Mouse (Mus musculus): ENCODE measurements around the gene Dennd4a. TPM values are rescaled to one million over a fixed set of nuclear protein-coding genes. Genes with fewer than 3 reads are reported as not detected.

The Dennd4a gene
- polyA plus RNA-seq, 1 experiment from 2014 or later: 4.0 TPM

DNA sequence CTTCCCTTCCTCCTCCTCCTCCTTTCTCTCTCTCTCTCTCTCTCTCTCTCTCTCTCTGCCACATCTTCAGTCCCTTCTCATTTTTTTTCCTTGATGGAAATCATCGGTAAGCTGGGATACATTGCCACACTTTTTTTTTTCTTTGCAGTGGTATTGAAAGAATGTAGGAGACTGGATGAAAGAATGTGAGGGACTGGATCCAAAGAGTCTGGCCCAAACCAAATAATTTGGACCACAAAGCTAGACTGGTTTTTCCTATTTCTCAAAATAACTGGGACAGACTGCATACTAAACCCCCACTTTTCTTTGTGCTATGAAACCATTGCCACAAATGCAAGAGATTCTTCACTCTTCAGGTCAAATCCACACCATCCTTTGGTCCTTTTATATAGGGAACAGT, 19.5 kb upstream of the Dennd4a start:
- TF ChIP-seq CTCF (IDR thresholded peaks at IDR 0.05; ENCODE audit: low read depth): no peak
- TF ChIP-seq EP300 (optimal IDR thresholded peaks at IDR 0.05): no peak
- no peak for ATAC-seq (ENCODE audit: low FRiP score, low TSS enrichment)
- Histone ChIP-seq H3K4me1 (replicated peaks; ENCODE audit: control insufficient read depth, insufficient read depth) (no peaks in the 10 kb centered on the region), H3K4me3 (ENCODE audit: low read depth, low read length) (no peak overlapping the region), H3K36me3 (ENCODE audit: control insufficient read depth, insufficient read depth, low read length) (no peaks in the 10 kb centered on the region), H3K4me2 (replicated peaks; ENCODE audit: low read depth) (no peak overlapping the region), H3K9ac (ENCODE audit: low read length) (no peak overlapping the region), H3K27ac (replicated peaks) (no peak overlapping the region), H3K9me3 (ENCODE audit: control insufficient read depth, low read length) (no peaks in the 10 kb centered on the region), H3K27me3 (ENCODE audit: control insufficient read depth, insufficient read depth, low read length) (no peaks in the 10 kb centered on the region)
- DNase-seq (ENCODE audit: low spot score): no peak
- 30% methylated on average over 1 of the region's 1 CpGs for WGBS

- ATAC-seq (ENCODE audit: low FRiP score, low TSS enrichment): no peak
Observed at GRCm38 (mm10) chr9:64792379-64793274, 18.5 kb upstream of the Dennd4a start.

GRCm38 (mm10) chr9:64793275-64793590, 17.9 kb upstream of the Dennd4a start:
- Histone ChIP-seq H3K27ac (replicated peaks) (no peak overlapping the region), H3K4me1 (replicated peaks; ENCODE audit: control insufficient read depth, insufficient read depth) (no peaks in the 10 kb centered on the region), H3K9ac (ENCODE audit: low read length) (no peak overlapping the region), H3K9me3 (ENCODE audit: control insufficient read depth, low read length) (no peaks in the 10 kb centered on the region), H3K4me3 (ENCODE audit: low read depth, low read length) (no peak overlapping the region), H3K4me2 (replicated peaks; ENCODE audit: low read depth) (no peak overlapping the region), H3K27me3 (ENCODE audit: control insufficient read depth, insufficient read depth, low read length) (no peaks in the 10 kb centered on the region), H3K36me3 (ENCODE audit: control insufficient read depth, insufficient read depth, low read length) (no peaks in the 10 kb centered on the region)
- ATAC-seq (ENCODE audit: low FRiP score, low TSS enrichment) (no peak), DNase-seq (ENCODE audit: low spot score) (no peak)
- TF ChIP-seq CTCF (IDR thresholded peaks at IDR 0.05; ENCODE audit: low read depth): no peak
- TF ChIP-seq EP300 (optimal IDR thresholded peaks at IDR 0.05): no peak

More at GRCm38 (mm10) chr9:64792379-64793274, 18.5 kb upstream of the Dennd4a start:
- Histone ChIP-seq H3K9ac (ENCODE audit: low read length) (no peak overlapping the region), H3K27me3 (ENCODE audit: control insufficient read depth, insufficient read depth, low read length) (no peaks in the 10 kb centered on the region), H3K4me1 (replicated peaks; ENCODE audit: control insufficient read depth, insufficient read depth) (no peaks in the 10 kb centered on the region), H3K27ac (replicated peaks) (no peak overlapping the region), H3K4me3 (ENCODE audit: low read depth, low read length) (no peak overlapping the region), H3K4me2 (replicated peaks; ENCODE audit: low read depth) (no peak overlapping the region), H3K36me3 (ENCODE audit: control insufficient read depth, insufficient read depth, low read length) (no peaks in the 10 kb centered on the region), H3K9me3 (ENCODE audit: control insufficient read depth, low read length) (no peaks in the 10 kb centered on the region)
- no peak for TF ChIP-seq CTCF (IDR thresholded peaks at IDR 0.05; ENCODE audit: low read depth)
- no peak for TF ChIP-seq EP300 (optimal IDR thresholded peaks at IDR 0.05)
- WGBS: 51% methylated on average over 10 of the region's 10 CpGs
- no peak for DNase-seq (ENCODE audit: low spot score)

GRCm38 (mm10) chr9:64793794-64794193, 17.3 kb upstream of the Dennd4a start:
- H3K36me3 ChIP-seq (ENCODE audit: control insufficient read depth, insufficient read depth, low read length): no peaks in the 10 kb centered on the region
- no peak for DNase-seq (ENCODE audit: low spot score)
- no peaks in the 10 kb centered on the region for H3K27me3 ChIP-seq (ENCODE audit: control insufficient read depth, insufficient read depth, low read length)
- H3K4me2 ChIP-seq (replicated peaks; ENCODE audit: low read depth): no peak overlapping the region
- H3K9me3 ChIP-seq (ENCODE audit: control insufficient read depth, low read length): no peaks in the 10 kb centered on the region
- H3K4me3 ChIP-seq (ENCODE audit: low read depth, low read length): no peak overlapping the region
- WGBS: 68% methylated on average over 3 of the region's 3 CpGs
- H3K4me1 ChIP-seq (replicated peaks; ENCODE audit: control insufficient read depth, insufficient read depth): no peaks in the 10 kb centered on the region
- TF ChIP-seq EP300 (optimal IDR thresholded peaks at IDR 0.05) (no peak), CTCF (IDR thresholded peaks at IDR 0.05; ENCODE audit: low read depth) (no peak)
- H3K27ac ChIP-seq (replicated peaks): no peak overlapping the region
- H3K9ac ChIP-seq (ENCODE audit: low read length): no peak overlapping the region
- ATAC-seq (ENCODE audit: low FRiP score, low TSS enrichment): no peak

GRCm38 (mm10) chr9:64794448-64795420, 16.4 kb upstream of the Dennd4a start:
- Histone ChIP-seq H3K4me2 (replicated peaks; ENCODE audit: low read depth) (no peak overlapping the region), H3K36me3 (ENCODE audit: control insufficient read depth, insufficient read depth, low read length) (no peaks in the 10 kb centered on the region), H3K9me3 (ENCODE audit: control insufficient read depth, low read length) (no peaks in the 10 kb centered on the region), H3K27ac (replicated peaks) (no peak overlapping the region), H3K27me3 (ENCODE audit: control insufficient read depth, insufficient read depth, low read length) (no peaks in the 10 kb centered on the region), H3K9ac (ENCODE audit: low read length) (no peak overlapping the region), H3K4me3 (ENCODE audit: low read depth, low read length) (no peak overlapping the region), H3K4me1 (replicated peaks; ENCODE audit: control insufficient read depth, insufficient read depth) (no peaks in the 10 kb centered on the region)
- TF ChIP-seq EP300 (optimal IDR thresholded peaks at IDR 0.05) (no peak), CTCF (IDR thresholded peaks at IDR 0.05; ENCODE audit: low read depth) (no peak)
- WGBS: 77% methylated on average over 6 of the region's 6 CpGs
- ATAC-seq (ENCODE audit: low FRiP score, low TSS enrichment): no peak
- no peak for DNase-seq (ENCODE audit: low spot score)

All from stomach, postnatal 0 days (tissue).